Mouse (Mus musculus) midbrain, postnatal 0 days (tissue): ENCODE data around the gene Flt3l. TPM values are rescaled to one million over a fixed set of nuclear protein-coding genes. Genes with fewer than 3 reads are reported as not detected.
A peak's percentile ranks its signal among the peaks of the same experiment; 100 is the strongest.
"Not testable (repeated sequence)": the region's sequence is repeated elsewhere in the genome, so short reads cannot be mapped to it uniquely, and the experiment has no call there.

Source experiments
- ATAC-seq: fragments of 200-750 bp; cut with Nextera tagmentation; 2 replicates; pipeline ENCODE4 v1.8.0; 2017; ENCODE audit warnings: moderate number of reproducible peaks, mild to moderate bottlenecking, moderate TSS enrichment, moderate library complexity; ENCODE audit not compliant: low FRiP score
- DNase-seq: peaks from one replicate; pipeline ENCODE4 v3.0.0-alpha.2; 2015; ENCODE audit warnings: low spot score
- H3K27ac ChIP-seq: fragments of 300-500 bp; sonication (generic); 2 replicates; pipeline ENCODE4 v1.5.1; 2014; ENCODE audit warnings: low read depth, mild to moderate bottlenecking, low read length, mixed read lengths
- H3K27me3 ChIP-seq: fragments of 300-500 bp; sonication (generic); 2 replicates; pipeline ENCODE4 v1.6.1; 2014; ENCODE audit warnings: low read length, control low read depth, mixed read lengths; ENCODE audit not compliant: insufficient read depth
- H3K36me3 ChIP-seq: fragments of 300-500 bp; sonication (generic); 2 replicates; pipeline ENCODE4 v1.6.1; 2014; ENCODE audit warnings: low read length, control low read depth, mixed read lengths; ENCODE audit not compliant: insufficient read depth
- H3K4me1 ChIP-seq: fragments of 300-500 bp; sonication (generic); 2 replicates; pipeline ENCODE4 v1.6.1; 2014; ENCODE audit warnings: mild to moderate bottlenecking, control low read depth, antibody characterized with exemption, low read length, mixed read lengths; ENCODE audit not compliant: insufficient read depth
- H3K4me2 ChIP-seq: fragments of 300-500 bp; sonication (generic); 2 replicates; pipeline ENCODE4 v1.6.1; 2014; ENCODE audit warnings: low read depth, mild to moderate bottlenecking, low read length, mixed read lengths; ENCODE audit not compliant: poor library complexity, severe bottlenecking
- H3K4me3 ChIP-seq: fragments of 300-500 bp; sonication (generic); 2 replicates; pipeline ENCODE4 v1.5.1; 2014; ENCODE audit warnings: low read depth, mild to moderate bottlenecking, low read length, moderate library complexity
- H3K9ac ChIP-seq: fragments of 300-500 bp; sonication (generic); replicated peaks from 2 replicates; pipeline ENCODE4 v1.6.1; 2014; ENCODE audit warnings: mild to moderate bottlenecking, low read length, moderate library complexity, mixed read lengths; ENCODE audit not compliant: poor library complexity, severe bottlenecking
- H3K9me3 ChIP-seq: fragments of 300-500 bp; sonication (generic); 2 replicates; pipeline ENCODE4 v1.6.1; 2016; ENCODE audit warnings: low read length, control low read depth
- CTCF ChIP-seq: IDR thresholded peaks from 2 replicates; pipeline ENCODE4 v1.5.1; 2016; ENCODE audit warnings: antibody characterized with exemption, mild to moderate bottlenecking
- WGBS: fragments of 180-500 bp; shearing (Covaris S2); extraction: QIAGEN DNeasy Blood & Tissue Kit; methylation state at CpG from one replicate; pipeline ENCODE4 v1.1.7; 2014; 5-methylcytosine and 5-hydroxymethylcytosine counted together
- polyA plus RNA-seq: library from polyadenylated mRNA; unstranded; fragments of >200 nt; fragmentation: Nextera tagmentation; extraction: Ambion mirVana; gene quantifications from 2 replicates; pipeline ENCODE4 v1.2.1, GENCODE M21; 2015
- total RNA-seq: library from RNA; depleted of rRNA; stranded (reverse); fragments of >200 nt; gene quantifications from 2 replicates; pipeline ENCODE4 v1.2.3, GENCODE M21; 2014

Flt3l gene
- total and polyA plus RNA-seq, 2 experiments from 2014 or later = 1.7 to 7.8 TPM

- Histone ChIP-seq H3K4me2 (no peak overlapping the region), H3K9me3 (no peaks in the 10 kb centered on the region), H3K4me3 (no peak overlapping the region), H3K4me1 (no peaks in the 10 kb centered on the region), H3K9ac (no peak overlapping the region), H3K27me3 (no peaks in the 10 kb centered on the region), H3K27ac (no peak overlapping the region), H3K36me3 (no peaks in the 10 kb centered on the region)
- ATAC-seq (no peak), DNase-seq (no peak)
- 90% methylated on average over 8 of the region's 8 CpGs for WGBS
- peak; percentile 45 for TF ChIP-seq CTCF
Observed at GRCm38 (mm10) chr7:45098541-45099240, 37.5 kb downstream of the Flt3l start.

DNA sequence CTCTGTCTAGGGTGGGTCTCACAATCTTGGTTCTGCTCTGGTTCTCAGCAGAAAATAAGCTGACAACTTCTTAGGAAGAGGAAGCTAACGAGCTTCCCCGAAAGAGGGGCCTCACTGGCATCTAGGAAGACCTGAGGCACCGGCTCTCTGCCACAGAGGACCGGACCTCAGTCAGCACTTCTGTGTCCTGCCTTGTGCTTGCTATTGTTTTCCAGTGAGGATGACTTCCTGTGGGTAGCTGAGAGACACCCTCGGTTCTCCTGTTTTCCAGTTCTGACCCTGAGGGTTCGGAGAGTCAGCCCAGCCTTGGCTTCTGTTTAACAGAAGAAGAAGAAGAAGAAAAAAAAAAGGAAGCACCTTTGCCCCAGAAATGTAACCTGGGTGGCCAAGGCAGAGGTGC is 38.8 kb downstream of the Flt3l start:
- TF ChIP-seq CTCF = no peak
- H3K4me3 ChIP-seq = no peak overlapping the region
- DNase-seq (no peak), ATAC-seq (no peak)
- H3K27ac ChIP-seq = no peak overlapping the region
- H3K36me3 ChIP-seq = no peaks in the 10 kb centered on the region
- H3K9ac ChIP-seq = no peak overlapping the region
- WGBS = 77% methylated on average over 6 of the region's 6 CpGs
- H3K4me1 ChIP-seq = no peaks in the 10 kb centered on the region
- no peak overlapping the region for H3K4me2 ChIP-seq
- no peaks in the 10 kb centered on the region for H3K9me3 ChIP-seq
- H3K27me3 ChIP-seq = no peaks in the 10 kb centered on the region

DNA sequence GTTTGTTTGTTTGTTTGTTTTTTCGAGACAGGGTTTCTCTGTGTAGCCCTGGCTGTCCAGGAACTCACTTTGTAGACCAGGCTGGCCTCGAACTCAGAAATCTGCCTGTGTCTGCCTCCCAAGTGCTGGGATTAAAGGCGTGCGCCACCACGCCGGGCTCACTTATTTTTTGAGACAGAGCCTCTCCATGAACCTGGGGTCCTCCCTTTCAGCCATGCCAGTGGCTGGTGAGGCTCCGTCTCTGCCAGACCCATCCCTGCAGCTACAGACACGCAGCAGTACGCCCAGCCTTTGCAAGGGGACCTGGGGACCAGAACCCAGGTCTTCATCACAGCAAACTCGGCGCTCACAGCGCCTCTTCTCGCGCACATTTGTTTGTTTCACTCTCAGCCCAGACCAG is 40.3 kb downstream of the Flt3l start:
- not testable (repeated sequence) for H3K9ac ChIP-seq, H3K4me3 ChIP-seq, H3K4me1 ChIP-seq, ATAC-seq, H3K27me3 ChIP-seq, H3K36me3 ChIP-seq, H3K4me2 ChIP-seq, H3K27ac ChIP-seq, DNase-seq, H3K9me3 ChIP-seq
- 89% methylated on average over 14 of the region's 14 CpGs for WGBS

GRCm38 (mm10) chr7:45095367-45095766 is 40.9 kb downstream of the Flt3l start:
- Histone ChIP-seq H3K4me1 (no peaks in the 10 kb centered on the region), H3K4me3 (no peak overlapping the region), H3K9ac (no peak overlapping the region), H3K27ac (no peak overlapping the region), H3K4me2 (no peak overlapping the region), H3K36me3 (no peaks in the 10 kb centered on the region), H3K9me3 (no peaks in the 10 kb centered on the region), H3K27me3 (no peaks in the 10 kb centered on the region)
- DNase-seq (no peak), ATAC-seq (no peak)
- 80% methylated on average over 6 of the region's 6 CpGs for WGBS
- no peak for TF ChIP-seq CTCF

DNA sequence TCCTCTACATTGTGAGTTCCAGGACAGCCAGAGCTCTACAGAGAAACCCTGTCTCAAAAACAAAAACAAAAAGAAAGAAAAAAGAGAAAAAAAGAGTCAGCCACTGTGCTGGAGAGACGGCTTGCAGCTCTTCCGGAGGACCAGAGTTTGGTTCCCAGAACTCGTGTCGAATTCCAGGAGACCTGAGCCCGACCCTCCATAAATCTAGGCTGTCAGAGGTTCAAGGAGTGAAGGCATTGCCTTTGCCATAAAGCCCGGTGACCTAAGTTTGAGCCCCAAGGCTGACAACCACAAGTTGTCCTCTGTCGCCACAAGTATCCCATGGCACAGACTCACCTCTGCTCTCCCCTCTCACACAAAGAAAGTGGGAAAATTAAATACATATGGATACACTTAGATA is 42.1 kb downstream of the Flt3l start:
- WGBS = 77% methylated on average over 7 of the region's 7 CpGs
- ATAC-seq = no peak
- no peaks in the 10 kb centered on the region for H3K36me3 ChIP-seq
- H3K4me1 ChIP-seq = no peaks in the 10 kb centered on the region
- no peak overlapping the region for H3K9ac ChIP-seq
- no peak overlapping the region for H3K27ac ChIP-seq
- H3K9me3 ChIP-seq = no peaks in the 10 kb centered on the region
- H3K4me3 ChIP-seq = no peak overlapping the region
- H3K4me2 ChIP-seq = no peak overlapping the region
- TF ChIP-seq CTCF = no peak
- H3K27me3 ChIP-seq = no peaks in the 10 kb centered on the region
- DNase-seq = no peak

DNA sequence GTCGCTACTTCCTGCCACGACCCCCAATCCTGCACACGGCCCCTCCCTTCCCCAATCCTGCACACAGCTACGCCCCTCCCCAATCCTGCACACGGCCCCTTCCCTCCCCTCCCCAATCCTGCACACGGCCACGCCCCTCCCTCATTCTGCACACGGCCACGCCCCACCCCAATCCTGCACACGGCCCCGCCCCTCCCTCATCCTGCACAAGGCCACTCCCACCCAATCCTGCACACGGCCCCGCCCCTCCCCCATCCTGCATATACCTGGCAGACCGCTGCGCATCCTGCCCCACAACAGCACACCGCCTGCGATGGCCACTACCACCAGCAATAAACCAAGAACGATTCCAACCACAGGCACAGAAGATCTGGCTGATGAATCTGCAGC is 42.7 kb downstream of the Flt3l start:
- H3K9me3 ChIP-seq = no peaks in the 10 kb centered on the region
- H3K9ac ChIP-seq = no peak overlapping the region
- no peak overlapping the region for H3K4me2 ChIP-seq
- DNase-seq (no peak), ATAC-seq (no peak)
- H3K36me3 ChIP-seq = no peaks in the 10 kb centered on the region
- 41% methylated on average over 18 of the region's 18 CpGs for WGBS
- no peak overlapping the region for H3K4me3 ChIP-seq
- TF ChIP-seq CTCF = no peak
- no peaks in the 10 kb centered on the region for H3K27me3 ChIP-seq
- H3K4me1 ChIP-seq = no peaks in the 10 kb centered on the region
- H3K27ac ChIP-seq = no peak overlapping the region
